Mouse (Mus musculus) macrophage (primary cell): ENCODE data around the gene Map3k5. TPM values are rescaled to one million over a fixed set of nuclear protein-coding genes. Genes with fewer than 3 reads are reported as not detected.

Source experiments
- H3K27ac ChIP-seq: fragments of 350-480 bp; formaldehyde crosslinking; 2 replicates; pipeline ENCODE4 v1.9.0; 2021
- H3K36me3 ChIP-seq: fragments of 350-480 bp; formaldehyde crosslinking; 2 replicates; pipeline ENCODE4 v1.9.0; 2021; ENCODE audit errors: inconsistent target
- H3K4me3 ChIP-seq: fragments of 350-480 bp; formaldehyde crosslinking; 2 replicates; pipeline ENCODE4 v1.9.0; 2021; ENCODE audit errors: inconsistent target
- H3K79me2 ChIP-seq: fragments of 350-480 bp; formaldehyde crosslinking; 2 replicates; pipeline ENCODE4 v1.9.0; 2021; ENCODE audit errors: inconsistent target
- WGBS: methylation state at CpG from one replicate; pipeline ENCODE4 v1.1.7; 2026; ENCODE audit warnings: inconsistent platforms; ENCODE audit not compliant: missing documents; 5-methylcytosine and 5-hydroxymethylcytosine counted together
- polyA plus RNA-seq: library from polyadenylated mRNA; stranded (reverse); fragments of 250-400 nt; gene quantifications from 3 replicates; pipeline ENCODE4 v1.2.4, GENCODE M21; 2018; ENCODE audit warnings: inconsistent platforms

Map3k5 gene
- polyA plus RNA-seq, 1 experiment from 2014 or later: 3.9 TPM

DNA sequence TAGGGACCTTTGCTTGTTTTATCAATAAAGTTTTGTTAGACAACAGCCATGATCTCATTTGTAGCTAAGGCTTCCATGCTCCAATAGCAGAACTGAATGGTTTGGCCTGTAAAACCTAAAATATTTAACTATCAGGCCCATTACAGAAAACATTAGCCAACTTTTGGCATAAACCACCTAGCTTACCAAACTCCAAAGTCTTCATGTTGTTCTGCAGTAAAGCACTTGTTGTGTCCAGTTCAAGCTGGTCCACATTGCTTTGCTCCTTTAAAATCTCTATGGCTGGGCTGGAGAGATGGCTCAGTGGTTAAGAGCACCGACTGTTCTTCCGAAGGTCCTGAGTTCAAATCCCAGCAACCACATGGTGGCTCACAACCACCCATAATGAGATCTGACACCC, 144.1 kb downstream of the Map3k5 start:
- no peaks in the 10 kb centered on the region for H3K79me2 ChIP-seq
- no peak overlapping the region for H3K4me3 ChIP-seq
- 100% methylated on average over 2 of the region's 2 CpGs for WGBS
- H3K36me3 ChIP-seq: 0 out of 2 replicates have a peak, but pooled peaks cover 5% of the 10 kb centered on the region
- no peak overlapping the region for H3K27ac ChIP-seq

- 100% methylated on average over 2 of the region's 2 CpGs for WGBS
Measured at GRCm38 (mm10) chr10:20087841-20088240, 153.6 kb downstream of the Map3k5 start.

DNA sequence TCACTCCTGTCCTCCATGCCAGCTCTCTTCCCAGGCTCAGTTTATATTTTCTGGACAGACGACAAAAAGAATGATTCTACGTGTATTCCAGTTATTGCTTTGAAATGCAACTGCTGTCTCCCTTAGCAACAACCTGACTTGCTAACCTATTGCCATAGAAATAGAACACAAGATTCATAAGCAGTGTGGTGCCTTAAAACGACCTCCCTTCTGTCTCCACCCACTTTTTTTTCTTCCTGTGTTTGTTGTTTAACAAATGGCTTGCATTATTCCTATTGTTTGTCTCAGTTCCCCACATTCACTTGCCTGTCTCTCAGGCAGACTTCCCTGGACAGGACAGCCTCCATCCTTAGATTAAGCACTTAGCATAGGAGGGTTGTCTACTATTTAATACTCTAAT, 154.8 kb downstream of the Map3k5 start:
- Histone ChIP-seq H3K36me3 (no peaks in the 10 kb centered on the region), H3K4me3 (no peak overlapping the region), H3K79me2 (no peaks in the 10 kb centered on the region), H3K27ac (no peak overlapping the region)
- 73% methylated on average over 3 of the region's 3 CpGs for WGBS

More at GRCm38 (mm10) chr10:20087841-20088240, 153.6 kb downstream of the Map3k5 start:
- no peaks in the 10 kb centered on the region for H3K79me2 ChIP-seq
- 0 out of 2 replicates have a peak, but pooled peaks cover 3% of the 10 kb centered on the region for H3K36me3 ChIP-seq
- no peak overlapping the region for H3K27ac ChIP-seq
- H3K4me3 ChIP-seq: no peak overlapping the region

GRCm38 (mm10) chr10:20090171-20090570, 155.9 kb downstream of the Map3k5 start:
- WGBS: 98% methylated on average over 11 of the region's 11 CpGs

GRCm38 (mm10) chr10:20091416-20091815, 157.1 kb downstream of the Map3k5 start:
- H3K27ac ChIP-seq: no peak overlapping the region
- no peak overlapping the region for H3K4me3 ChIP-seq
- WGBS: 100% methylated on average over 2 of the region's 2 CpGs
- no peaks in the 10 kb centered on the region for H3K79me2 ChIP-seq
- no peaks in the 10 kb centered on the region for H3K36me3 ChIP-seq

More at GRCm38 (mm10) chr10:20090171-20090570, 155.9 kb downstream of the Map3k5 start:
- Histone ChIP-seq H3K36me3 (no peaks in the 10 kb centered on the region), H3K79me2 (no peaks in the 10 kb centered on the region), H3K27ac (no peak overlapping the region), H3K4me3 (no peak overlapping the region)

DNA sequence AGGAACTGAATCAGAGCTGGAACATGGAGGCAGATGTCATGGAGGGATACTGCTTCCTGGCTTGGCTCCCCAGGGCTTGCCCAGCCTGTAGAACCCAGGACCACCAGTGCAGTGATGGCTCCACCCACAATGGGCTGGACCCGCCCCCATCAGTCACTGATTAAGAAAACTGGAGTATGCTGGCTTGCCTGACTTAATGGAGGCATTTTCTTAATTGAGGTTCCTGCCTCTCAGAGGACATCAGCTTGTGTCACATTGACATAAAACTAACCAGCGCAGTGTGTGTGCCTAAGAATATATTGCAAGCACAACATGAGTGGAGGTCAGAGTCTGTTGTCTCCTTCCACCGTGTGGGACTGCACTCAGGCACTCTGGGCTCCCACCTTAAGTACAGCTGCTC, 158.1 kb downstream of the Map3k5 start:
- Histone ChIP-seq H3K27ac (no peak overlapping the region), H3K36me3 (no peaks in the 10 kb centered on the region), H3K79me2 (no peaks in the 10 kb centered on the region), H3K4me3 (no peak overlapping the region)
- 93% methylated on average over 3 of the region's 3 CpGs for WGBS

GRCm38 (mm10) chr10:20101456-20101855, 167.2 kb downstream of the Map3k5 start:
- no peaks in the 10 kb centered on the region for H3K79me2 ChIP-seq
- WGBS: 98% methylated on average over 6 of the region's 6 CpGs
- no peaks in the 10 kb centered on the region for H3K36me3 ChIP-seq
- no peak overlapping the region for H3K27ac ChIP-seq
- no peak overlapping the region for H3K4me3 ChIP-seq

GRCm38 (mm10) chr10:20104271-20104931, 170.1 kb downstream of the Map3k5 start:
- H3K79me2 ChIP-seq: no peaks in the 10 kb centered on the region
- H3K36me3 ChIP-seq: peaks cover 10% of the 10 kb centered on the region
- H3K27ac ChIP-seq: peak overlapping the region; percentile 85
- no peak overlapping the region for H3K4me3 ChIP-seq
- 35% methylated on average over 8 of the region's 8 CpGs for WGBS

DNA sequence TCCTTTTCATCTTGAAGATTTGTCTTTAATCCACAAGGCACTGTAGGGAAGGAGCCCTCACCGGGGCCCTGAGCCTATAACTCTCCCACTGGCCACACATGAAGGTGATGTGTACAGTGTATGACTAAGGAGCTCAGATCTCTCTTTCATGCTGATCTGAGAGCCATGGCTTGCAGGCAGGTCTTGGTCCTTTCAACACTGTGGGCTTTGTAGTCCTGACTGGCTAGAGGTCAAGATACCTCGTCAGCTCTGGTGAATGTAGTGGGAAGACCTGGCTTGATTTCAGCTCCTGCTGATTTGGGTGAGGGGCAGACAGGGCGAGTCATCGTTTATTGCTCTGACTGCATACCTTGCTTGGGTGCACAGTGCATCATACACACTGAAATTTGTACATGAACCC, 171.3 kb downstream of the Map3k5 start:
- Histone ChIP-seq H3K36me3 (peaks cover 10% of the 10 kb centered on the region), H3K79me2 (no peaks in the 10 kb centered on the region)
- 83% methylated on average over 4 of the region's 4 CpGs for WGBS

GRCm38 (mm10) chr10:20107031-20107430, 172.8 kb downstream of the Map3k5 start:
- Histone ChIP-seq H3K4me3 (no peak overlapping the region), H3K79me2 (no peaks in the 10 kb centered on the region), H3K27ac (no peak overlapping the region), H3K36me3 (peaks cover 10% of the 10 kb centered on the region)
- 97% methylated on average over 14 of the region's 14 CpGs for WGBS

More for the DNA sequence above, 171.3 kb downstream of the Map3k5 start:
- H3K4me3 ChIP-seq: no peak overlapping the region
- peak overlapping the region; percentile 85 for H3K27ac ChIP-seq

- 79% methylated on average over 5 of the region's 5 CpGs for WGBS
- H3K27ac ChIP-seq: no peak overlapping the region
- no peaks in the 10 kb centered on the region for H3K79me2 ChIP-seq
- H3K36me3 ChIP-seq: peaks cover 10% of the 10 kb centered on the region
- no peak overlapping the region for H3K4me3 ChIP-seq
Measured at GRCm38 (mm10) chr10:20111508-20111907, 177.2 kb downstream of the Map3k5 start.

- WGBS: 94% methylated on average over 18 of the region's 18 CpGs
- Histone ChIP-seq H3K27ac (no peak overlapping the region), H3K4me3 (no peak overlapping the region), H3K36me3 (peaks cover 10% of the 10 kb centered on the region), H3K79me2 (no peaks in the 10 kb centered on the region)
Measured at GRCm38 (mm10) chr10:20112026-20112973, 178.0 kb downstream of the Map3k5 start.

DNA sequence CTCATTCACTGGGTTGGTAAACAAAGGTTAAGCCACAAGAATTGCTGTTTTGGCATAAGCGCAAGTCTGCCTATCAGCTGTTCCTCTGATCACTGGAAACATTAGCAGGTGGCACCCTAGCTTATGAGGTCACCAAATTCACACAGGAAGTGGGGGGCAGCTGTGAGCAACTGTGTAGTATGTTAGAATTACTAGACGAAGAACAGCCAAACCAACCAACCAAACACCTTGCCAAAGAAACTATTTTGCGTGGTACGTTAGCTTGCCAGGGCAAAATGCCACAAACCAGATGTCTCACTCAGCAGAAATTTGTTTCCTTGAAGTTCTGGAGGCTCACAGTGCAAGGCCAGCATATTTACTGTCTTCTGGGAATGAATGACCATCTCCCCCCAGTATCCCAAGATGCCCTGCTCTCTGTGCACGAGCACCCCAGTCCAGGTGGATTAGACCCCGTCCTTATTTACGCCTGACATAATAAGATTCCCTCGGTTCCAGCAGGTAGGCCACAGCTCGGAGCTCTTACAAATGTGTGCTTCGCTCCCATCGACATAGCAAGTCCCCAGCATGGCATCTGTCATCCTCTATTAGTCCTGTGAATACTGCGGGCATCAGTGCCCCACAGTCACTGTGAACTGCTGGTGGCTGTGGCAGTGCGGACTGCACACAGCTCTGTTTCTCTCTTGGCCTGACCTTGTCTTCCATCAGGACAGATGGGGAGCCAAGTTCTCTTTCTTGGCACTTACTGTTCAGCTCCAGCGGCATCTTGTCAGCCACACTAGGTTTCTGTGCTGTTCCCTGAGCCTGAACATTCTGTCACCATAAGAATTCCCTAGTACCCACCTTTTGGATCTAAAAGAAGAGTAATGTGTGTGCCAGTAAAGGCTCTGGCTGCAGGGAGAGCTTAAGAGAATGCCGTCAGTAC, 185.5 kb downstream of the Map3k5 start:
- no peaks in the 10 kb centered on the region for H3K79me2 ChIP-seq
- H3K36me3 ChIP-seq: no peaks in the 10 kb centered on the region
- no peak overlapping the region for H3K27ac ChIP-seq
- 92% methylated on average over 15 of the region's 15 CpGs for WGBS
- no peak overlapping the region for H3K4me3 ChIP-seq

GRCm38 (mm10) chr10:20121981-20122380, 187.7 kb downstream of the Map3k5 start:
- H3K4me3 ChIP-seq: no peak overlapping the region
- no peaks in the 10 kb centered on the region for H3K79me2 ChIP-seq
- no peaks in the 10 kb centered on the region for H3K36me3 ChIP-seq
- 100% methylated on average over 4 of the region's 4 CpGs for WGBS
- no peak overlapping the region for H3K27ac ChIP-seq
